8 mouse cellular contexts compared by ENCODE assay signal in genomic region chr4:135876583-135877020, GRCm38 (mm10). TPM values are rescaled to one million over a fixed set of nuclear protein-coding genes. Genes with fewer than 3 reads are reported as not detected.
A peak's percentile ranks its signal among the peaks of the same experiment; 100 is the strongest.
DNase-seq lines count a peak whose midpoint lies in the region; ATAC-seq and TF ChIP-seq lines count a peak whose summit lies in the region.

No protein-coding gene starts in this region.

- WGBS in forebrain, embryonic 13.5 days = 3% methylated on average over 16 of the region's 16 CpGs
- under 1% methylated on average over 16 of the region's 16 CpGs for WGBS in neural tube, embryonic 15.5 days

- peaks cover 20% of the 10 kb centered on the region for H3K4me1 ChIP-seq in bone marrow macrophage, adult 2 months (ENCODE audit: control insufficient read depth, insufficient read depth, low read length)
- peaks cover 43% of the 10 kb centered on the region for H3K4me1 ChIP-seq in forebrain, embryonic 13.5 days
- peaks cover 45% of the 10 kb centered on the region for H3K4me1 ChIP-seq in neural tube, embryonic 15.5 days

- H3K4me3 ChIP-seq in bone marrow macrophage, adult 2 months (ENCODE audit: insufficient read depth, low read length) = peak overlapping the region; percentile 43
- H3K4me3 ChIP-seq in forebrain, embryonic 13.5 days = peak overlapping the region; percentile 12; the same call in 1 of the 2 replicates
- H3K4me3 ChIP-seq in neural tube, embryonic 15.5 days (replicated peaks) = peak overlapping the region; percentile 18; the same call in 1 of the 2 replicates

- peaks cover 11% of the 10 kb centered on the region; the same call in 1 of the 2 replicates for H3K36me3 ChIP-seq in forebrain, embryonic 13.5 days (ENCODE audit: poor library complexity, severe bottlenecking)
- peaks cover 2% of the 10 kb centered on the region; the same call in 1 of the 2 replicates for H3K36me3 ChIP-seq in neural tube, embryonic 15.5 days

- TF ChIP-seq CTCF in bone marrow macrophage, adult 2 months (IDR thresholded peaks at IDR 0.05; ENCODE audit: low read depth, low read length) = no peak

- H3K9ac ChIP-seq in forebrain, embryonic 13.5 days = peak overlapping the region; percentile 54
- peak overlapping the region; percentile 32; the same call in 1 of the 2 replicates for H3K9ac ChIP-seq in neural tube, embryonic 15.5 days (replicated peaks)

- DNase-seq in CD8-positive naive resting alpha-beta T cell, adult 2 months (ENCODE audit: low read depth in 2 of 2, low spot score in 2 of 2) = peak; percentile 85 to 87
- peak; percentile 88 to 89 for DNase-seq in heart, postnatal 10 days
- peak; percentile 76 to 86 for DNase-seq in kidney, postnatal 4 days
- DNase-seq in lung, adult 18-20 months = peak; percentile 88
- DNase-seq in testis, postnatal 14 days (ENCODE audit: low spot score) = peak; percentile 84

- H3K9me3 ChIP-seq in forebrain, embryonic 13.5 days (replicated peaks) = no peaks in the 10 kb centered on the region
- no peaks in the 10 kb centered on the region for H3K9me3 ChIP-seq in neural tube, embryonic 15.5 days (replicated peaks)

- H3K4me2 ChIP-seq in forebrain, embryonic 13.5 days = peak overlapping the region; percentile 52
- peak overlapping the region; percentile 55 for H3K4me2 ChIP-seq in neural tube, embryonic 15.5 days

- no peak for TF ChIP-seq POLR2A in bone marrow macrophage, adult 2 months (IDR thresholded peaks at IDR 0.05; ENCODE audit: borderline replicate concordance, low read depth, low read length)

- peak overlapping the region; percentile 100 for H3K27ac ChIP-seq in bone marrow macrophage, adult 2 months (ENCODE audit: insufficient read depth, low read depth, low read length)
- H3K27ac ChIP-seq in forebrain, embryonic 13.5 days = no peak overlapping the region
- H3K27ac ChIP-seq in neural tube, embryonic 15.5 days (replicated peaks) = peak overlapping the region; percentile 39

- ATAC-seq in forebrain, embryonic 13.5 days = no peak
- ATAC-seq in neural tube, embryonic 15.5 days (ENCODE audit: low FRiP score) = no peak

- intact Hi-C loops in heart, postnatal 10 days (cut with DNase I) = loop anchor here (1.0 to 2.0 kb wide), 2 partner anchors 48 to 75 kb away; no protein-coding TSS in a partner anchor

- H3K27me3 ChIP-seq in forebrain, embryonic 13.5 days = no peaks in the 10 kb centered on the region
- H3K27me3 ChIP-seq in neural tube, embryonic 15.5 days (replicated peaks) = no peaks in the 10 kb centered on the region

RNA-seq across cellular contexts. Expression of gene Pnrc2, which starts 3.0 kb away (rescaled TPM):
- 126 and 135 TPM in 2 replicates for polyA plus RNA-seq in bone marrow macrophage, adult 2 months (2012; ENCODE audit: insufficient read depth, insufficient read length, missing spikeins)
- 180 and 185 TPM in 2 replicates for polyA plus RNA-seq in forebrain, embryonic 13.5 days (2015; fragmentation: Nextera tagmentation; extraction: Ambion mirVana)
- total RNA-seq in heart, postnatal 10 days (2021) = 100 to 1,000 TPM in 1 of 2 experiments, 10 to 100 TPM in 1; 99.4 to 105 TPM
- 82.1 and 114 TPM in 2 replicates for polyA plus RNA-seq in neural tube, embryonic 15.5 days (2015; fragmentation: Nextera tagmentation; extraction: Ambion mirVana)

RNA-seq across cellular contexts. Expression of gene Cnr2, which starts 18.6 kb away (rescaled TPM):
- polyA plus RNA-seq in bone marrow macrophage, adult 2 months (2012; ENCODE audit: insufficient read depth, insufficient read length, missing spikeins) = 17.3 and 18.8 TPM in 2 replicates
- 0.13 and 0.21 TPM in 2 replicates for polyA plus RNA-seq in forebrain, embryonic 13.5 days (2015; fragmentation: Nextera tagmentation; extraction: Ambion mirVana)
- under 1 TPM; 0.77 to 0.94 TPM for total RNA-seq in heart, postnatal 10 days (2021)
- 0.10 and 0.50 TPM in 2 replicates for polyA plus RNA-seq in neural tube, embryonic 15.5 days (2015; fragmentation: Nextera tagmentation; extraction: Ambion mirVana)

RNA-seq across cellular contexts. Expression of gene Srsf10, which starts 21.1 kb away (rescaled TPM):
- 82.1 and 98.0 TPM in 2 replicates for polyA plus RNA-seq in bone marrow macrophage, adult 2 months (2012; ENCODE audit: insufficient read depth, insufficient read length, missing spikeins)
- polyA plus RNA-seq in forebrain, embryonic 13.5 days (2015; fragmentation: Nextera tagmentation; extraction: Ambion mirVana) = 341 and 352 TPM in 2 replicates
- 10 to 100 TPM; 61.2 to 64.1 TPM for total RNA-seq in heart, postnatal 10 days (2021)
- polyA plus RNA-seq in neural tube, embryonic 15.5 days (2015; fragmentation: Nextera tagmentation; extraction: Ambion mirVana) = 157 and 178 TPM in 2 replicates

RNA-seq across cellular contexts. Expression of gene Fuca1, which starts 43.9 kb away (rescaled TPM):
- 418 and 432 TPM in 2 replicates for polyA plus RNA-seq in bone marrow macrophage, adult 2 months (2012; ENCODE audit: insufficient read depth, insufficient read length, missing spikeins)
- polyA plus RNA-seq in forebrain, embryonic 13.5 days (2015; fragmentation: Nextera tagmentation; extraction: Ambion mirVana) = 41.7 and 56.6 TPM in 2 replicates
- 10 to 100 TPM; 43.2 to 44.5 TPM for total RNA-seq in heart, postnatal 10 days (2021)
- 68.6 and 71.5 TPM in 2 replicates for polyA plus RNA-seq in neural tube, embryonic 15.5 days (2015; fragmentation: Nextera tagmentation; extraction: Ambion mirVana)

Comparison
In these comparisons a context has a peak if more than half of its experiments do, and no peak if none do; other contexts are left out.
1. RNA of gene Cnr2, which starts 18.6 kb away (polyA plus RNA-seq): 17.3 to 18.8 TPM in bone marrow macrophage, adult 2 months; 0.13 to 0.21 TPM in forebrain, embryonic 13.5 days and 0.10 to 0.50 TPM in neural tube, embryonic 15.5 days; every median in the first group is over 10 times any median in the second.
2. Peak in every context shown above with its lines, with median percentiles within 50 percentile points of each other: DNase-seq and H3K4me3 ChIP-seq.